Mouse (Mus musculus): ENCODE measurements around the gene Rftn1. TPM values are rescaled to one million over a fixed set of nuclear protein-coding genes. Genes with fewer than 3 reads are reported as not detected.

Gene Rftn1
- polyA plus RNA-seq, 1 experiment from 2014 or later = 18.5 TPM

GRCm38 (mm10) chr17:50135466-50135865, 55.0 kb downstream of the Rftn1 start:
- no peaks in the 10 kb centered on the region for H3K36me3 ChIP-seq
- no peak overlapping the region for H3K4me3 ChIP-seq
- H3K9ac ChIP-seq = no peak overlapping the region
- ATAC-seq (ENCODE audit: low read depth) = no peak
- peaks cover 3% of the 10 kb centered on the region; the same call in 1 of the 2 replicates for H3K4me1 ChIP-seq (replicated peaks)
- no peaks in the 10 kb centered on the region for H3K9me3 ChIP-seq
- no peaks in the 10 kb centered on the region for H3K27me3 ChIP-seq
- no peak overlapping the region for H3K4me2 ChIP-seq
- no peak overlapping the region for H3K27ac ChIP-seq (replicated peaks)
- 82% methylated on average over 10 of the region's 10 CpGs for WGBS

GRCm38 (mm10) chr17:50131698-50132097, 58.8 kb downstream of the Rftn1 start:
- no peak overlapping the region for H3K9ac ChIP-seq
- no peaks in the 10 kb centered on the region for H3K27me3 ChIP-seq
- H3K4me3 ChIP-seq = no peak overlapping the region
- no peaks in the 10 kb centered on the region for H3K36me3 ChIP-seq
- peaks cover 22% of the 10 kb centered on the region for H3K4me1 ChIP-seq (replicated peaks)
- no peaks in the 10 kb centered on the region for H3K9me3 ChIP-seq
- H3K4me2 ChIP-seq = no peak overlapping the region
- 72% methylated on average over 4 of the region's 4 CpGs for WGBS
- ATAC-seq (ENCODE audit: low read depth) = no peak
- H3K27ac ChIP-seq (replicated peaks) = no peak overlapping the region

- H3K27ac ChIP-seq (replicated peaks) = no peak overlapping the region
- H3K9ac ChIP-seq = no peak overlapping the region
- H3K4me1 ChIP-seq (replicated peaks) = peaks cover 22% of the 10 kb centered on the region
- no peaks in the 10 kb centered on the region for H3K9me3 ChIP-seq
- no peak overlapping the region for H3K4me2 ChIP-seq
- H3K4me3 ChIP-seq = no peak overlapping the region
- no peak for ATAC-seq (ENCODE audit: low read depth)
- H3K27me3 ChIP-seq = no peaks in the 10 kb centered on the region
- H3K36me3 ChIP-seq = no peaks in the 10 kb centered on the region
- WGBS = 73% methylated on average over 4 of the region's 4 CpGs
Measured at GRCm38 (mm10) chr17:50130421-50130820, 60.1 kb downstream of the Rftn1 start.

- Histone ChIP-seq H3K4me2 (no peak overlapping the region), H3K4me3 (no peak overlapping the region), H3K36me3 (no peaks in the 10 kb centered on the region), H3K9me3 (no peaks in the 10 kb centered on the region), H3K27ac (replicated peaks) (no peak overlapping the region), H3K9ac (no peak overlapping the region), H3K4me1 (replicated peaks) (peaks cover 22% of the 10 kb centered on the region), H3K27me3 (no peaks in the 10 kb centered on the region)
- no peak for ATAC-seq (ENCODE audit: low read depth)
- WGBS = 59% methylated on average over 3 of the region's 3 CpGs
Measured at GRCm38 (mm10) chr17:50128392-50128791, 62.1 kb downstream of the Rftn1 start.

- Histone ChIP-seq H3K27ac (replicated peaks) (0 out of 2 replicates have a peak overlapping the region, but pooled peaks have one; percentile 6), H3K4me2 (no peak overlapping the region), H3K4me3 (no peak overlapping the region), H3K27me3 (no peaks in the 10 kb centered on the region), H3K36me3 (no peaks in the 10 kb centered on the region), H3K9ac (no peak overlapping the region), H3K9me3 (no peaks in the 10 kb centered on the region), H3K4me1 (replicated peaks) (peaks cover 27% of the 10 kb centered on the region)
- 0 out of 2 replicates have a peak, but pooled peaks have one; percentile 51 for ATAC-seq (ENCODE audit: low read depth)
- WGBS = 72% methylated on average over 9 of the region's 9 CpGs
Measured at GRCm38 (mm10) chr17:50127045-50127813, 63.2 kb downstream of the Rftn1 start.

- Histone ChIP-seq H3K27me3 (no peaks in the 10 kb centered on the region), H3K4me3 (no peak overlapping the region), H3K9me3 (no peaks in the 10 kb centered on the region), H3K36me3 (no peaks in the 10 kb centered on the region), H3K4me2 (no peak overlapping the region), H3K9ac (no peak overlapping the region), H3K4me1 (replicated peaks) (peaks cover 25% of the 10 kb centered on the region), H3K27ac (replicated peaks) (no peak overlapping the region)
- 25% methylated on average over 2 of the region's 2 CpGs for WGBS
- ATAC-seq (ENCODE audit: low read depth) = no peak
Measured at GRCm38 (mm10) chr17:50126545-50126944, 63.9 kb downstream of the Rftn1 start.

GRCm38 (mm10) chr17:50125900-50126299, 64.6 kb downstream of the Rftn1 start:
- Histone ChIP-seq H3K9me3 (no peaks in the 10 kb centered on the region), H3K36me3 (no peaks in the 10 kb centered on the region), H3K4me1 (replicated peaks) (peaks cover 25% of the 10 kb centered on the region), H3K4me3 (no peak overlapping the region), H3K27me3 (no peaks in the 10 kb centered on the region), H3K27ac (replicated peaks) (no peak overlapping the region), H3K4me2 (no peak overlapping the region), H3K9ac (no peak overlapping the region)
- no peak for ATAC-seq (ENCODE audit: low read depth)
- WGBS = 87% methylated on average over 5 of the region's 5 CpGs

GRCm38 (mm10) chr17:50125245-50125798, 65.2 kb downstream of the Rftn1 start:
- no peak for ATAC-seq (ENCODE audit: low read depth)
- WGBS = 85% methylated on average over 3 of the region's 3 CpGs
- Histone ChIP-seq H3K36me3 (no peaks in the 10 kb centered on the region), H3K27ac (replicated peaks) (no peak overlapping the region), H3K4me3 (no peak overlapping the region), H3K4me1 (replicated peaks) (peaks cover 25% of the 10 kb centered on the region), H3K9ac (no peak overlapping the region), H3K4me2 (no peak overlapping the region), H3K27me3 (no peaks in the 10 kb centered on the region), H3K9me3 (no peaks in the 10 kb centered on the region)

- Histone ChIP-seq H3K9ac (no peak overlapping the region), H3K4me3 (no peak overlapping the region), H3K27ac (replicated peaks) (no peak overlapping the region), H3K36me3 (no peaks in the 10 kb centered on the region), H3K9me3 (no peaks in the 10 kb centered on the region), H3K27me3 (no peaks in the 10 kb centered on the region), H3K4me1 (replicated peaks) (peaks cover 25% of the 10 kb centered on the region), H3K4me2 (no peak overlapping the region)
- 76% methylated on average over 4 of the region's 4 CpGs for WGBS
- no peak for ATAC-seq (ENCODE audit: low read depth)
Measured at GRCm38 (mm10) chr17:50124708-50125107, 65.8 kb downstream of the Rftn1 start.

- H3K4me1 ChIP-seq (replicated peaks) = peaks cover 11% of the 10 kb centered on the region; the same call in 1 of the 2 replicates
- H3K4me3 ChIP-seq = no peak overlapping the region
- ATAC-seq (ENCODE audit: low read depth) = no peak
- H3K27ac ChIP-seq (replicated peaks) = no peak overlapping the region
- no peaks in the 10 kb centered on the region for H3K27me3 ChIP-seq
- no peaks in the 10 kb centered on the region for H3K36me3 ChIP-seq
- no peaks in the 10 kb centered on the region for H3K9me3 ChIP-seq
- H3K9ac ChIP-seq = no peak overlapping the region
- H3K4me2 ChIP-seq = no peak overlapping the region
- 79% methylated on average over 8 of the region's 8 CpGs for WGBS
Measured at GRCm38 (mm10) chr17:50122555-50122954, 67.9 kb downstream of the Rftn1 start.

GRCm38 (mm10) chr17:50120098-50120497, 70.4 kb downstream of the Rftn1 start:
- no peaks in the 10 kb centered on the region for H3K36me3 ChIP-seq
- H3K9ac ChIP-seq = no peak overlapping the region
- H3K4me1 ChIP-seq (replicated peaks) = 0 out of 2 replicates have a peak, but pooled peaks cover 5% of the 10 kb centered on the region
- no peaks in the 10 kb centered on the region for H3K9me3 ChIP-seq
- no peaks in the 10 kb centered on the region for H3K27me3 ChIP-seq
- WGBS = 90% methylated on average over 4 of the region's 4 CpGs
- no peak overlapping the region for H3K4me3 ChIP-seq
- H3K4me2 ChIP-seq = no peak overlapping the region
- H3K27ac ChIP-seq (replicated peaks) = no peak overlapping the region
- ATAC-seq (ENCODE audit: low read depth) = no peak

GRCm38 (mm10) chr17:50117461-50117860, 73.0 kb downstream of the Rftn1 start:
- Histone ChIP-seq H3K4me2 (no peak overlapping the region), H3K36me3 (no peaks in the 10 kb centered on the region), H3K4me1 (replicated peaks) (0 out of 2 replicates have a peak, but pooled peaks cover under 1% of the 10 kb centered on the region), H3K9ac (no peak overlapping the region), H3K27me3 (no peaks in the 10 kb centered on the region), H3K27ac (replicated peaks) (no peak overlapping the region), H3K4me3 (no peak overlapping the region), H3K9me3 (no peaks in the 10 kb centered on the region)
- ATAC-seq (ENCODE audit: low read depth) = no peak
- 96% methylated on average over 7 of the region's 7 CpGs for WGBS
